Mouse (Mus musculus) midbrain, embryonic 10.5 days (tissue): ENCODE data around the gene Oprl1. TPM values are rescaled to one million over a fixed set of nuclear protein-coding genes. Genes with fewer than 3 reads are reported as not detected.
A peak's percentile ranks its signal among the peaks of the same experiment; 100 is the strongest.

ENCODE experiments used
- DNase-seq: peaks from one replicate; pipeline ENCODE4 v3.0.0-alpha.2; 2017; ENCODE audit warnings: low spot score
- H3K27ac ChIP-seq: fragments of 300-500 bp; sonication (generic); replicated peaks from 2 replicates; pipeline ENCODE4 v1.5.1; 2016; ENCODE audit warnings: mild to moderate bottlenecking
- H3K27me3 ChIP-seq: fragments of 300-500 bp; sonication (generic); 2 replicates; pipeline ENCODE4 v1.6.1; 2016; ENCODE audit warnings: low read depth, mild to moderate bottlenecking; ENCODE audit not compliant: poor library complexity, severe bottlenecking
- H3K36me3 ChIP-seq: fragments of 300-500 bp; sonication (generic); 2 replicates; pipeline ENCODE4 v1.6.1; 2016; ENCODE audit warnings: mild to moderate bottlenecking, moderate library complexity
- H3K4me1 ChIP-seq: fragments of 300-500 bp; sonication (generic); 2 replicates; pipeline ENCODE4 v1.6.1; 2016
- H3K4me3 ChIP-seq: fragments of 300-500 bp; sonication (generic); 2 replicates; pipeline ENCODE4 v1.5.1; 2016; ENCODE audit warnings: mild to moderate bottlenecking, moderate library complexity
- H3K9me3 ChIP-seq: fragments of 300-500 bp; sonication (generic); replicated peaks from 2 replicates; pipeline ENCODE4 v1.6.1; 2016; ENCODE audit warnings: mild to moderate bottlenecking
- WGBS: fragments of 180-500 bp; shearing (Covaris S2); methylation state at CpG from one replicate; pipeline ENCODE4 v1.1.7; 2016; 5-methylcytosine and 5-hydroxymethylcytosine counted together
- polyA plus RNA-seq: library from polyadenylated mRNA; unstranded; fragments of >200 nt; fragmentation: Nextera tagmentation; extraction: Ambion mirVana; gene quantifications from 2 replicates; pipeline ENCODE4 v1.2.1, GENCODE M21; 2016

The Oprl1 gene
- polyA plus RNA-seq, 1 experiment from 2014 or later, result 6.4 TPM

DNA sequence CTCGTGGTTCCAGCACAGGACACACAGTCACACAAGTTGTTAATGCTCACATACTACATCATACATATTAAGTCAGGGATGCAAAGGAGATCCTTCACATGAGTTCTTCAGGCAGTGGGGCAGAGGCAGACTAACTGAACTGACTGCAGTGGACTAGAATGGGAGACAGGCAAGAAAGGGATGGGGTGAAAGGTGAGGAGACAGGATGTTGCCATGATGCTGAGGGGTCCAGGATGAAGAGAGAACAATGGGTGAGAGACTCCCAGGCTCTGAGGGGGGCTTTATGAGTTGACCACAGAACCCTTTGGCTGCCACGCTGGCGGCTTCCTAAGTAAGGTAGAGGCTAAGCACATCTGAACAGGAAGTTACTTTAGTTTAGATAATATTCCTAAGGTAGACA is 20.2 kb upstream of the Oprl1 start:
- Histone ChIP-seq H3K4me1 (peaks cover 36% of the 10 kb centered on the region), H3K27ac (no peak overlapping the region), H3K36me3 (peaks cover 2% of the 10 kb centered on the region; the same call in 1 of the 2 replicates), H3K4me3 (peak overlapping the region; percentile 72; the same call in 1 of the 2 replicates), H3K9me3 (no peaks in the 10 kb centered on the region), H3K27me3 (peaks cover 25% of the 10 kb centered on the region)
- no peak for DNase-seq
- 86% methylated on average over 3 of the region's 3 CpGs for WGBS

DNA sequence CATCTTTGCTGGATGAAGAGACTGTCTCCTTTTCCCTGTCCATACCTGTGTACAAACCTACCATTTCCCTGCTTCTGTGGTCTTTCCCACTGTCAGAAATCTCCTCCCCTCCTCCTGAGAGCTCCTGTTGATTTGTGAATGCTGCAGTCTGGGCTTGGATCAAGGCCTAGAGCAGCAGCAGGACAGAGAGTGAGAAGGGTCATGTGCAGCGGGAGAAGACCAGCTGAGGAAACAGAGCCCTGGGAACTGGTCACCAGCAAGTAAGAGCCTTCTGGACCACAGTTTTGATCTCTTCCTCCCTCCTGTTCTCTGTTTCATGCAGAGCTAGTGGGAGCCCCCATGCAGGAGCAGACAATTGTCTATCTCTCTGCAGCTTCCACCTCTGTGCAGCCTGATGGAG is 19.0 kb upstream of the Oprl1 start:
- H3K27ac ChIP-seq, result no peak overlapping the region
- H3K4me1 ChIP-seq, result peaks cover 36% of the 10 kb centered on the region
- no peak overlapping the region for H3K4me3 ChIP-seq
- no peaks in the 10 kb centered on the region for H3K36me3 ChIP-seq
- peaks cover 25% of the 10 kb centered on the region for H3K27me3 ChIP-seq
- no peaks in the 10 kb centered on the region for H3K9me3 ChIP-seq
- 72% methylated on average over 1 of the region's 1 CpGs for WGBS
- DNase-seq, result no peak

DNA sequence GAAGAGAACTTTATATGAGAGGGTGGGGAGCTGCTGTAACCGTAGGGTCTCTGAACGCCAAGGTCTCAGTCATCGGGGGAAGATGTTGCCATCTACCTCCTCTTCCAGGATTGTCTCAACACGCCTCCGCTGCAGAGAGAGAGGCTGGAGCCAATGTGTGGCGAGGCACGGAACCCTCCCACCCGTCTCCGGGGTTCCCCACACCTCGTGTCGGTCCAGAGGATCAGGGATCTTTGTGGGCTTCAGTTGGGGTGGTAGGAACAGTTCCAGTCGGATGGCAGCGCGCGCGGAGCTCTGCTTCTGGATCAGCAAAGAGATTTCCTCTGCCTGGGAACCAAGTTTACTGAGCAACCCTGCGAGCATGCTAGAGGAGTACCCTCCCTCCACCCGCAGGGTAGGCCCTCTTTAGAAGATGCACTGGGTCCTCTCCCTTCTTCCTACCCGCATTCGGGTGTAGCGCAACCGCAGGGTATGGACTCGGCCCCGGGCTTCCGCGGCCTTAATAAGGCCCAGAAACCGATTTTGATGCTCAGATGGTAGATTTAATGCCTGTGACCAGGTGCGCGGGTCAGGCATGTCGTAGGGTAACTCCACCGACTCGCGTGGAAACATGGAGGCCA is 17.9 kb upstream of the Oprl1 start:
- Histone ChIP-seq H3K27ac (no peak overlapping the region), H3K36me3 (no peaks in the 10 kb centered on the region), H3K27me3 (peaks cover 25% of the 10 kb centered on the region), H3K9me3 (no peaks in the 10 kb centered on the region), H3K4me1 (peaks cover 31% of the 10 kb centered on the region), H3K4me3 (no peak overlapping the region)
- 78% methylated on average over 33 of the region's 33 CpGs for WGBS
- DNase-seq, result no peak

DNA sequence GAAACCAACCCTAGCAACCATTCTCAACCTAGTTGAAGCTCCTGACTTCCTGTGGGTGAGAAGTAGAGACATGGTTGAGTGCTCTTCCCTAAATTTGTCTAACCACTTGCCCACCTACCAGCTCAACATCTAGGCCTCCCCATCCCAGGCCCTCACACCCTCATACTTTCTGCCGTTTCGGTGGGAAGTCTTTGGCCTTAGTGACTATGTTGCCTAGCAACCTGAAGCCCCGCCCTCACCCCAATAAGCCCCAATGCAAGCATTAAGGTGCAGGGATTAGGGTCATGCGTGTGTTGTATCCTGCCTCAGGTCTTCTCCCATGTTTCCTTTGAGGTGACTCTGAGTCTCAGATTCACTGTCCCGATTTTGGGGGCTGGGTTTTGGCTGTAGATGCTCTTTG is 16.6 kb upstream of the Oprl1 start, which contains the start of gene Lkaaear1:
Gene Lkaaear1, minus strand, starts transcription at position 202 of the 400 bp plus-strand sequence.
- Histone ChIP-seq H3K9me3 (no peaks in the 10 kb centered on the region), H3K4me3 (no peak within 1 kb of the TSS), H3K27ac (no peak within 1 kb of the TSS), H3K4me1 (peaks cover 19% of the 10 kb centered on the region), H3K27me3 (peaks cover 25% of the 10 kb centered on the region), H3K36me3 (no peaks in the 10 kb centered on the region)
- WGBS, result 46% methylated on average over 5 of the region's 5 CpGs
- no peak for DNase-seq

- H3K4me1 ChIP-seq, result no peaks in the 10 kb centered on the region
- WGBS, result 43% methylated on average over 4 of the region's 4 CpGs
- no peak for DNase-seq
Observed at GRCm38 (mm10) chr2:181706668-181707067, 8.1 kb upstream of the Oprl1 start.

GRCm38 (mm10) chr2:181713749-181714148 is 1.1 kb upstream of the Oprl1 start:
- H3K36me3 ChIP-seq, result 0 out of 2 replicates have a peak, but pooled peaks cover 5% of the 10 kb centered on the region
- H3K4me1 ChIP-seq, result peaks cover 28% of the 10 kb centered on the region
- no peak for DNase-seq
- 73% methylated on average over 1 of the region's 1 CpGs for WGBS
- no peaks in the 10 kb centered on the region for H3K27me3 ChIP-seq
- H3K4me3 ChIP-seq, result no peak overlapping the region
- H3K27ac ChIP-seq, result no peak overlapping the region; the same call in 1 of the 2 replicates
- no peaks in the 10 kb centered on the region for H3K9me3 ChIP-seq

More at GRCm38 (mm10) chr2:181706668-181707067, 8.1 kb upstream of the Oprl1 start:
- Histone ChIP-seq H3K27ac (no peak overlapping the region), H3K27me3 (no peaks in the 10 kb centered on the region), H3K9me3 (no peaks in the 10 kb centered on the region), H3K36me3 (no peaks in the 10 kb centered on the region), H3K4me3 (no peak overlapping the region)

DNA sequence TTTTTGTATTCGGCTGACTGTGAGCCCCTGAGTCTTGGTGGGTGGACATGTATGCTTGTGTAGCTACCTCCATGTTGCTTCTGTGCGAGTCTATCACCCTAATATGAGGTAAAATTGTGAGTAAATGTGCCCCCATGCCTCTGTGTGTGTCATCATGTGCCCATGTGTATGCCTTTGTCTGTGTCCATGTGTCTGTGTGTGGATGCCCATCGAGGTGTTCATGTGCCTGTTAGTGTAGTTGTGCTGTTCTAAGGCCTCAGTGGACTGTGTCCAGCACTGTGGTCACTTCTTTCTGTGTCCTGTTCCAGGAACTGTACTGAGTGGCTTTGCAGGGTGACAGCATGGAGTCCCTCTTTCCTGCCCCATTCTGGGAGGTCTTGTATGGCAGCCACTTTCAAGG is 566 bp downstream of the Oprl1 start:
- Histone ChIP-seq H3K36me3 (peaks cover 13% of the 10 kb centered on the region; the same call in 1 of the 2 replicates), H3K9me3 (no peaks in the 10 kb centered on the region), H3K27me3 (no peaks in the 10 kb centered on the region), H3K27ac (peak overlapping the region; percentile 82), H3K4me1 (peaks cover 28% of the 10 kb centered on the region), H3K4me3 (peak overlapping the region; percentile 52)
- WGBS, result 77% methylated on average over 3 of the region's 3 CpGs
- no peak for DNase-seq

GRCm38 (mm10) chr2:181716991-181717390 is 2.2 kb downstream of the Oprl1 start:
- Histone ChIP-seq H3K4me1 (peaks cover 28% of the 10 kb centered on the region), H3K36me3 (peaks cover 13% of the 10 kb centered on the region; the same call in 1 of the 2 replicates), H3K4me3 (no peak overlapping the region), H3K9me3 (no peaks in the 10 kb centered on the region), H3K27ac (no peak overlapping the region), H3K27me3 (no peaks in the 10 kb centered on the region)
- WGBS, result 91% methylated on average over 3 of the region's 3 CpGs
- no peak for DNase-seq

GRCm38 (mm10) chr2:181720061-181720460 is 5.2 kb downstream of the Oprl1 start:
- H3K4me1 ChIP-seq, result peaks cover 7% of the 10 kb centered on the region
- H3K27ac ChIP-seq, result no peak overlapping the region
- H3K9me3 ChIP-seq, result no peaks in the 10 kb centered on the region
- no peaks in the 10 kb centered on the region for H3K27me3 ChIP-seq
- no peak overlapping the region for H3K4me3 ChIP-seq
- 41% methylated on average over 3 of the region's 3 CpGs for WGBS
- peaks cover 13% of the 10 kb centered on the region; the same call in 1 of the 2 replicates for H3K36me3 ChIP-seq
- no peak for DNase-seq

GRCm38 (mm10) chr2:181721200-181721599 is 6.4 kb downstream of the Oprl1 start:
- DNase-seq, result no peak
- Histone ChIP-seq H3K36me3 (peaks cover 13% of the 10 kb centered on the region; the same call in 1 of the 2 replicates), H3K27me3 (no peaks in the 10 kb centered on the region), H3K9me3 (no peaks in the 10 kb centered on the region), H3K4me3 (no peak overlapping the region), H3K27ac (no peak overlapping the region), H3K4me1 (no peaks in the 10 kb centered on the region)

DNA sequence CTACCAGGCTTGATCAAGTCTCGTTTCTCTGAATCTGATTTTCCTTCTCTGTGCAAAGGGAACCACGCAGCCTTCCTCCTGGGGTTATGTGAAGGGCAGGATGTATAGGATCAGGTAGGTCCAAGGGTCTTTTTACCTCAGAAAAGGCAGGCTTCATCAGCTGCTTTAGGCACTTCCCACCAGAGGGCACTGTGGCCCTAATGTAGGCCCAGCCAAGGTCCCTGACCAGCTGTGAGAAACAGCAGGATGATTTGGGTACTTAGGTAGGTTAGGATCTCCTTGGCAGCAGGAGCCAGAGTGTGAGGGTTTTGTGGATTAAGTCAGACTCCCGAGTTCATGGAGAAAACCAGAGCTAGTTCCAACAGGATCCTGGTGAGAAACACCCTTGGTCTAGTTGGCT is 7.4 kb downstream of the Oprl1 start:
- Histone ChIP-seq H3K9me3 (no peaks in the 10 kb centered on the region), H3K27ac (no peak overlapping the region), H3K27me3 (no peaks in the 10 kb centered on the region), H3K4me3 (no peak overlapping the region), H3K4me1 (no peaks in the 10 kb centered on the region), H3K36me3 (peaks cover 13% of the 10 kb centered on the region; the same call in 1 of the 2 replicates)
- DNase-seq, result peak; percentile 52
- 16% methylated on average over 3 of the region's 3 CpGs for WGBS

- 52% methylated on average over 9 of the region's 9 CpGs for WGBS
Observed at GRCm38 (mm10) chr2:181727659-181728262, 12.9 kb downstream of the Oprl1 start.

DNA sequence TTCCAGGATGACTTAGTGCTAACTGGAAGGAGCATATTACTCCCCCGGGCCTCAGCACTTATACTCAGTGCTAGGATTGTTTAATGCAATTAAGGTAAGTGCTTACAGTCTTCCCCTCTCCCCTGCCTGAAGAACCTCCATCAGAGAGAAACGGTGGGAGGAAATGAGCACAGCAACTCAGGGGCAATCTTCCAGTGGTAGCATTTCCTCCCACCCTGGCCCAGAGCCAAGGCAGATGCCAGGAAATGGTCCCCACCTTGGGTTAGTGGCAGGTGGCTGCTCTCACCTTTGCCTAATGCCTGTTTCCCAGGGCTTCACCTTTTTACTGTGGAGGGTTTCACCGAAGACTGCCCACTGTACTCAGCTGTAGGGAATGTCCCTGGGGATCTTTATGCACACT is 15.2 kb downstream of the Oprl1 start:
- Histone ChIP-seq H3K27ac (no peak overlapping the region), H3K9me3 (no peaks in the 10 kb centered on the region), H3K4me1 (peaks cover 10% of the 10 kb centered on the region), H3K36me3 (no peaks in the 10 kb centered on the region), H3K4me3 (no peak overlapping the region), H3K27me3 (no peaks in the 10 kb centered on the region)
- 75% methylated on average over 3 of the region's 3 CpGs for WGBS
- DNase-seq, result no peak

More at GRCm38 (mm10) chr2:181727659-181728262, 12.9 kb downstream of the Oprl1 start:
- H3K9me3 ChIP-seq, result no peaks in the 10 kb centered on the region
- H3K27me3 ChIP-seq, result no peaks in the 10 kb centered on the region
- peak overlapping the region; percentile 39 for H3K27ac ChIP-seq
- H3K4me3 ChIP-seq, result no peak overlapping the region
- DNase-seq, result no peak
- H3K36me3 ChIP-seq, result no peaks in the 10 kb centered on the region
- H3K4me1 ChIP-seq, result peaks cover 10% of the 10 kb centered on the region
